22 mouse cellular contexts compared by ENCODE assay signal in genomic region chr12:29815466-29815865, GRCm38 (mm10).
DNase-seq lines count a peak whose midpoint lies in the region; ATAC-seq and TF ChIP-seq lines count a peak whose summit lies in the region.
"Had no signal": no experiment of that assay in that cellular context is flagged by ENCODE, and none has a peak within 500 bp of the region (broad histone marks: within the 10 kb centered on the region; RNA-seq: fewer than 3 reads in every experiment).

No protein-coding gene starts in this region.

- TF ChIP-seq CTCF in hindbrain, postnatal 0 days (IDR thresholded peaks at IDR 0.05; ENCODE audit: low read depth): no peak
- TF ChIP-seq CTCF in midbrain, postnatal 0 days (IDR thresholded peaks at IDR 0.05): no peak

- peak; percentile 83 for DNase-seq in heart, adult 11 months
- DNase-seq in heart, embryonic 10.5 days (ENCODE audit: low spot score): no peak
- DNase-seq in hindbrain, embryonic 14.5 days (ENCODE audit: low spot score): no peak
- no peak for DNase-seq in hindbrain, postnatal 0 days (ENCODE audit: low spot score)
- no peak for DNase-seq in midbrain, postnatal 0 days (ENCODE audit: low spot score)
- no peak for DNase-seq in spleen, postnatal 36 days (ENCODE audit: low spot score in 2 of 2)
- DNase-seq: adrenal gland, postnatal 36 days; cerebellum, adult 11 months; cerebellum, adult 9-11 months; gastrocnemius, postnatal 14 days; heart, adult 18-20 months; heart, postnatal 14 days; kidney, adult 18-20 months; kidney, postnatal 4 days; lung, embryonic 14.5 days; lung, postnatal 36 days had no signal

- peaks cover 6% of the 10 kb centered on the region; the same call in 1 of the 2 replicates for H3K27me3 ChIP-seq in heart, embryonic 10.5 days (ENCODE audit: insufficient read depth, poor library complexity, severe bottlenecking)
- H3K27me3 ChIP-seq in hindbrain, embryonic 14.5 days (ENCODE audit: control insufficient read depth, insufficient read depth, low read length): no peaks in the 10 kb centered on the region
- H3K27me3 ChIP-seq in hindbrain, postnatal 0 days (ENCODE audit: insufficient read depth, low read length): no peaks in the 10 kb centered on the region
- no peaks in the 10 kb centered on the region for H3K27me3 ChIP-seq in midbrain, postnatal 0 days (ENCODE audit: insufficient read depth, low read length)
- H3K27me3 ChIP-seq: embryonic facial prominence, embryonic 15.5 days; heart, embryonic 13.5 days had no signal

- ATAC-seq in hindbrain, embryonic 14.5 days (ENCODE audit: low FRiP score): no peak
- no peak for ATAC-seq in hindbrain, postnatal 0 days
- no peak for ATAC-seq in midbrain, postnatal 0 days (ENCODE audit: low FRiP score)
- no peak for ATAC-seq in megakaryocyte progenitor cell, adult 5-6 weeks (replicated peaks; ENCODE audit: poor library complexity)

- no peak overlapping the region for H3K4me2 ChIP-seq in hindbrain, embryonic 14.5 days (replicated peaks)
- H3K4me2 ChIP-seq in hindbrain, postnatal 0 days (ENCODE audit: low read depth, low read length): no peak overlapping the region
- no peak overlapping the region for H3K4me2 ChIP-seq in midbrain, postnatal 0 days (ENCODE audit: low read depth, low read length, poor library complexity, severe bottlenecking)
- H3K4me2 ChIP-seq: embryonic facial prominence, embryonic 15.5 days; heart, embryonic 13.5 days; lung, embryonic 14.5 days had no signal

- no peak overlapping the region for H3K4me3 ChIP-seq in heart, embryonic 10.5 days
- no peak overlapping the region for H3K4me3 ChIP-seq in hindbrain, embryonic 14.5 days (replicated peaks; ENCODE audit: low read length)
- H3K4me3 ChIP-seq in hindbrain, postnatal 0 days (ENCODE audit: low read length): no peak overlapping the region
- no peak overlapping the region for H3K4me3 ChIP-seq in midbrain, postnatal 0 days (ENCODE audit: low read depth, low read length)
- H3K4me3 ChIP-seq: embryonic facial prominence, embryonic 15.5 days; heart, embryonic 13.5 days; left cerebral cortex, adult 2 months; myocyte had no signal

- no peaks in the 10 kb centered on the region for H3K36me3 ChIP-seq in heart, embryonic 10.5 days
- H3K36me3 ChIP-seq in hindbrain, embryonic 14.5 days (replicated peaks; ENCODE audit: control insufficient read depth, insufficient read depth): peaks cover 18% of the 10 kb centered on the region; the same call in 1 of the 2 replicates
- no peaks in the 10 kb centered on the region; the same call in 1 of the 2 replicates for H3K36me3 ChIP-seq in hindbrain, postnatal 0 days (ENCODE audit: insufficient read depth, low read length)
- 0 out of 2 replicates have a peak, but pooled peaks cover 3% of the 10 kb centered on the region for H3K36me3 ChIP-seq in midbrain, postnatal 0 days (ENCODE audit: insufficient read depth, low read length)
- H3K36me3 ChIP-seq: embryonic facial prominence, embryonic 15.5 days; heart, embryonic 13.5 days had no signal

- no peaks in the 10 kb centered on the region for H3K4me1 ChIP-seq in heart, embryonic 10.5 days
- H3K4me1 ChIP-seq in hindbrain, embryonic 14.5 days (replicated peaks; ENCODE audit: control insufficient read depth, insufficient read depth, low read length): peaks cover 26% of the 10 kb centered on the region
- H3K4me1 ChIP-seq in hindbrain, postnatal 0 days (ENCODE audit: insufficient read depth, low read length): no peaks in the 10 kb centered on the region; the same call in 1 of the 2 replicates
- peaks cover 4% of the 10 kb centered on the region; the same call in 1 of the 2 replicates for H3K4me1 ChIP-seq in midbrain, postnatal 0 days (ENCODE audit: insufficient read depth, low read length)
- H3K4me1 ChIP-seq: embryonic facial prominence, embryonic 15.5 days had no signal

- no peak overlapping the region for H3K9ac ChIP-seq in hindbrain, embryonic 14.5 days
- H3K9ac ChIP-seq in hindbrain, postnatal 0 days (replicated peaks; ENCODE audit: low read length): no peak overlapping the region
- H3K9ac ChIP-seq in midbrain, postnatal 0 days (replicated peaks; ENCODE audit: low read length, poor library complexity, severe bottlenecking): no peak overlapping the region
- H3K9ac ChIP-seq: embryonic facial prominence, embryonic 15.5 days; heart, embryonic 13.5 days; liver, embryonic 14.5 days; lung, embryonic 14.5 days had no signal

- H3K27ac ChIP-seq in heart, embryonic 10.5 days: no peak overlapping the region
- H3K27ac ChIP-seq in hindbrain, embryonic 14.5 days: peak overlapping the region; percentile 76
- peak overlapping the region; percentile 56; the same call in 1 of the 2 replicates for H3K27ac ChIP-seq in hindbrain, postnatal 0 days
- H3K27ac ChIP-seq in midbrain, postnatal 0 days (ENCODE audit: low read depth, low read length): peak overlapping the region; percentile 33; the same call in 1 of the 2 replicates
- H3K27ac ChIP-seq: embryonic facial prominence, embryonic 15.5 days; heart, embryonic 13.5 days; left cerebral cortex, adult 2 months; liver, embryonic 14.5 days had no signal

- H3K9me3 ChIP-seq in heart, embryonic 10.5 days: no peaks in the 10 kb centered on the region
- no peaks in the 10 kb centered on the region for H3K9me3 ChIP-seq in hindbrain, embryonic 14.5 days (ENCODE audit: control insufficient read depth, low read length)
- no peaks in the 10 kb centered on the region for H3K9me3 ChIP-seq in hindbrain, postnatal 0 days (ENCODE audit: low read length)
- H3K9me3 ChIP-seq in midbrain, postnatal 0 days (ENCODE audit: low read length): no peaks in the 10 kb centered on the region
- H3K9me3 ChIP-seq: embryonic facial prominence, embryonic 15.5 days; heart, embryonic 13.5 days had no signal

- WGBS in heart, embryonic 10.5 days: 51% methylated on average over 2 of the region's 2 CpGs
- 60% methylated on average over 2 of the region's 2 CpGs for WGBS in hindbrain, embryonic 14.5 days
- 70% methylated on average over 2 of the region's 2 CpGs for WGBS in hindbrain, postnatal 0 days
- WGBS in midbrain, postnatal 0 days: 59% methylated on average over 2 of the region's 2 CpGs
